Mouse (Mus musculus) ES-Bruce4 (cell line): Measurements from ENCODE around the gene Adk. TPM values are rescaled to one million over a fixed set of nuclear protein-coding genes. Genes with fewer than 3 reads are reported as not detected.

Experiments used
- H3K27ac ChIP-seq: 2 replicates; pipeline ENCODE4 v1.5.1; 2012; ENCODE audit warnings: low read length, inconsistent platforms; ENCODE audit not compliant: insufficient read depth
- H3K27me3 ChIP-seq: 2 replicates; pipeline ENCODE4 v1.6.1; 2012; ENCODE audit warnings: mild to moderate bottlenecking, low read length, inconsistent platforms; ENCODE audit not compliant: control insufficient read depth, poor library complexity, insufficient read depth, severe bottlenecking
- H3K36me3 ChIP-seq: 2 replicates; pipeline ENCODE4 v1.6.1; 2012; ENCODE audit warnings: inconsistent platforms, mild to moderate bottlenecking, low read length, moderate library complexity; ENCODE audit not compliant: control insufficient read depth, poor library complexity, insufficient read depth, severe bottlenecking
- H3K4me1 ChIP-seq: one replicate; pipeline ENCODE4 v1.8.1; 2011; ENCODE audit warnings: low read length; ENCODE audit not compliant: control insufficient read depth, insufficient read depth
- H3K4me3 ChIP-seq: 2 replicates; pipeline ENCODE4 v1.5.1; 2011; ENCODE audit warnings: low read depth, mild to moderate bottlenecking, low read length
- H3K9ac ChIP-seq: 2 replicates; pipeline ENCODE4 v1.6.1; 2012; ENCODE audit warnings: low read depth, mild to moderate bottlenecking, inconsistent platforms; ENCODE audit not compliant: poor library complexity, severe bottlenecking
- H3K9me3 ChIP-seq: replicated peaks from 2 replicates; pipeline ENCODE4 v1.6.1; 2012; ENCODE audit warnings: mild to moderate bottlenecking, low read length, inconsistent platforms; ENCODE audit not compliant: control insufficient read depth, poor library complexity, insufficient read depth, severe bottlenecking
- CTCF ChIP-seq: IDR thresholded peaks from one replicate; pipeline ENCODE4 v1.8.1; 2011; ENCODE audit warnings: low read depth, low read length
- EP300 ChIP-seq: IDR thresholded peaks from 2 replicates; pipeline ENCODE4 v1.6.1; 2011; ENCODE audit warnings: low read depth, low read length; ENCODE audit not compliant: insufficient read depth
- POLR2A ChIP-seq: IDR thresholded peaks from one replicate; pipeline ENCODE4 v1.8.1; 2011; ENCODE audit warnings: low read length; ENCODE audit not compliant: insufficient read depth
- polyA plus RNA-seq: library from polyadenylated mRNA; stranded (reverse); fragments of >200 nt; gene quantifications from 2 replicates; pipeline ENCODE4 v1.2.4, GENCODE M21; 2011; ENCODE audit warnings: low read depth; ENCODE audit not compliant: missing spikeins, insufficient read depth, insufficient read length

The Adk gene
- polyA plus RNA-seq, 1 experiment: 110 TPM

- Histone ChIP-seq H3K9ac (no peak overlapping the region), H3K27me3 (no peaks in the 10 kb centered on the region), H3K9me3 (no peaks in the 10 kb centered on the region), H3K27ac (no peak overlapping the region), H3K4me1 (no peaks in the 10 kb centered on the region), H3K36me3 (no peaks in the 10 kb centered on the region; the same call in 1 of the 2 replicates), H3K4me3 (no peak overlapping the region)
- no peak for TF ChIP-seq CTCF
- no peak for TF ChIP-seq EP300
- no peak for TF ChIP-seq POLR2A
These were observed 262.1 kb downstream of the Adk start for GRCm38 (mm10) chr14:21314466-21314865.

- Histone ChIP-seq H3K36me3 (no peaks in the 10 kb centered on the region; the same call in 1 of the 2 replicates), H3K4me3 (no peak overlapping the region), H3K4me1 (no peaks in the 10 kb centered on the region), H3K27ac (no peak overlapping the region), H3K9me3 (no peaks in the 10 kb centered on the region), H3K9ac (no peak overlapping the region), H3K27me3 (no peaks in the 10 kb centered on the region; the same call in 1 of the 2 replicates)
- TF ChIP-seq CTCF (no peak), POLR2A (no peak), EP300 (no peak)
These were observed 282.5 kb downstream of the Adk start for GRCm38 (mm10) chr14:21334826-21335225.

- Histone ChIP-seq H3K36me3 (no peaks in the 10 kb centered on the region; the same call in 1 of the 2 replicates), H3K4me1 (no peaks in the 10 kb centered on the region), H3K4me3 (no peak overlapping the region), H3K27me3 (no peaks in the 10 kb centered on the region; the same call in 1 of the 2 replicates), H3K9ac (no peak overlapping the region), H3K9me3 (no peaks in the 10 kb centered on the region), H3K27ac (no peak overlapping the region)
- no peak for TF ChIP-seq CTCF
- no peak for TF ChIP-seq POLR2A
- no peak for TF ChIP-seq EP300
These were observed 283.4 kb downstream of the Adk start for GRCm38 (mm10) chr14:21335691-21336314.

GRCm38 (mm10) chr14:21337948-21338347, 285.6 kb downstream of the Adk start:
- no peaks in the 10 kb centered on the region; the same call in 1 of the 2 replicates for H3K27me3 ChIP-seq
- no peak for TF ChIP-seq EP300
- no peak for TF ChIP-seq POLR2A
- no peak for TF ChIP-seq CTCF
- no peak overlapping the region for H3K4me3 ChIP-seq
- no peaks in the 10 kb centered on the region for H3K9me3 ChIP-seq
- no peaks in the 10 kb centered on the region for H3K4me1 ChIP-seq
- H3K36me3 ChIP-seq: no peaks in the 10 kb centered on the region; the same call in 1 of the 2 replicates
- H3K27ac ChIP-seq: no peak overlapping the region
- H3K9ac ChIP-seq: no peak overlapping the region

- Histone ChIP-seq H3K27ac (no peak overlapping the region), H3K36me3 (no peaks in the 10 kb centered on the region; the same call in 1 of the 2 replicates), H3K9me3 (no peaks in the 10 kb centered on the region), H3K27me3 (no peaks in the 10 kb centered on the region; the same call in 1 of the 2 replicates), H3K9ac (no peak overlapping the region), H3K4me3 (no peak overlapping the region), H3K4me1 (no peaks in the 10 kb centered on the region)
- TF ChIP-seq EP300: no peak
- no peak for TF ChIP-seq CTCF
- no peak for TF ChIP-seq POLR2A
These were observed 288.8 kb downstream of the Adk start for GRCm38 (mm10) chr14:21341195-21341594.

GRCm38 (mm10) chr14:21342984-21343383, 290.6 kb downstream of the Adk start:
- Histone ChIP-seq H3K36me3 (no peaks in the 10 kb centered on the region; the same call in 1 of the 2 replicates), H3K27ac (no peak overlapping the region), H3K4me3 (no peak overlapping the region), H3K4me1 (no peaks in the 10 kb centered on the region), H3K27me3 (no peaks in the 10 kb centered on the region), H3K9ac (no peak overlapping the region), H3K9me3 (no peaks in the 10 kb centered on the region)
- TF ChIP-seq POLR2A (no peak), CTCF (no peak), EP300 (no peak)
